In the genomic region with DNA sequence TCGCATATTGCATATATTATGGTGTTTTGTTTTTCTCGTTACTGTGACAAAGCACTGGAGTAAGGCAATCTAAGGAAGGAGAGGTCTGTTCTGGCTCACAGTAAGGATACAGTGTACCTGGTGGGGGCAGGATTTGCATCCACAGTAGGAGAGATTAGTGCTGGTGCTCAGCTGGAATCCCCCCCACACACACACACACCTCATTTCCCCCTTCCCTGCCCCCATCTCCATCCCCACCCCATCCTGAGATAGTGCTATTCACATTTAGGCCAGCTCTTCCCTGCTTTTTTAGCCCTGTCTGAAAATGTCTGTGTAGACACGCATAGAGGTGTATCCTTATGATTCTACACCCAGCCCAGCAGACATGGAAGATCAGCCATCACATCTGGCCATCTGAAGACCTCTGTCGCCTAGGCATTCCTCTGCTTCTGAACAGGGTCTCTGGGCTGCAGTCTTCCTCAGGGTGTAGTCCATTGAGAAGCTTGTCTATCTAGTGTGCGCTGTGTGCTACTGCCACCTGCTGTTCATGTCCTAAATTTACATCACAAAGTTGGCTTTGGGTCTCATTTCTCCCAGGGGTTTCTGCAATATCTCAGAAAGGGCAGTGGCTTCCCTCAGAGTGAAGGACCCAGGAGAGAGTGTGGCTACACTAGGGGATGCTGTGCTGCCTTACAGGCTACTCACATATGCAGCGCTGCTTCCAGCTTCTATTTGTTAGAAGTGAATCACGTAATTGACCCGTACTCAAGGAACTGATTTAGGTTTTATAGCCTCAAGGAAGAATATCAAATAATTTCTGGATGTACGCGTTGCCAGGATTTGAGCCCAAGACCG, we compare ENCODE assay signal across 8 mouse cellular contexts. TPM values are rescaled to one million over a fixed set of nuclear protein-coding genes. Genes with fewer than 3 reads are reported as not detected.
DNase-seq lines count a peak whose midpoint lies in the region; ATAC-seq lines count a peak whose summit lies in the region.

No protein-coding gene starts in this region.

- H3K4me3 ChIP-seq in forebrain, embryonic 12.5 days (replicated peaks) = no peak overlapping the region
- no peak overlapping the region for H3K4me3 ChIP-seq in midbrain, embryonic 10.5 days

- intact Hi-C loops in gastrocnemius, postnatal 14 days (cut with DNase I; ENCODE audit: low total_unique reads) = no loop called here
- intact Hi-C loops in left cerebral cortex, postnatal 4 days (cut with DNase I) = loop anchor here (5.0 kb wide), 1 partner anchor 171 kb away; a partner anchor contains a TSS

- no peak overlapping the region for H3K27ac ChIP-seq in forebrain, embryonic 12.5 days
- no peak overlapping the region for H3K27ac ChIP-seq in midbrain, embryonic 10.5 days (replicated peaks)

- H3K4me2 ChIP-seq in forebrain, embryonic 12.5 days = no peak overlapping the region

- no peaks in the 10 kb centered on the region for H3K27me3 ChIP-seq in forebrain, embryonic 12.5 days
- H3K27me3 ChIP-seq in midbrain, embryonic 10.5 days (ENCODE audit: low read depth, poor library complexity, severe bottlenecking) = no peaks in the 10 kb centered on the region

- ATAC-seq in forebrain, embryonic 12.5 days (ENCODE audit: low FRiP score) = peak; percentile 63; the same call in 1 of the 2 replicates

- no peaks in the 10 kb centered on the region for H3K36me3 ChIP-seq in forebrain, embryonic 12.5 days (replicated peaks)
- no peaks in the 10 kb centered on the region for H3K36me3 ChIP-seq in midbrain, embryonic 10.5 days

- DNase-seq in gastrocnemius, adult 18-20 months (ENCODE audit: low spot score) = peak; percentile 58
- DNase-seq in gastrocnemius, postnatal 14 days = no peak
- DNase-seq in c-Kit-positive CD71-positive TER-119-positive erythroid progenitor cells, embryonic 14.5 days (ENCODE audit: low spot score) = peak; percentile 69
- DNase-seq in hindlimb bud, embryonic 11.5 days (ENCODE audit: extremely low spot score, low read depth, low spot score) = peak; percentile 74
- DNase-seq in left cerebral cortex, postnatal 4 days = peak; percentile 68
- DNase-seq in midbrain, embryonic 10.5 days (ENCODE audit: low spot score) = peak; percentile 64
- DNase-seq in spleen, adult 18-20 months = peak; percentile 10 to 56

- H3K9me3 ChIP-seq in forebrain, embryonic 12.5 days = no peaks in the 10 kb centered on the region
- peaks cover 4% of the 10 kb centered on the region; the same call in 1 of the 2 replicates for H3K9me3 ChIP-seq in midbrain, embryonic 10.5 days (replicated peaks)

- H3K4me1 ChIP-seq in forebrain, embryonic 12.5 days = no peaks in the 10 kb centered on the region
- H3K4me1 ChIP-seq in midbrain, embryonic 10.5 days = no peaks in the 10 kb centered on the region

- no peak overlapping the region for H3K9ac ChIP-seq in forebrain, embryonic 12.5 days

- WGBS in forebrain, embryonic 12.5 days = 61% methylated on average over 11 of the region's 11 CpGs
- WGBS in midbrain, embryonic 10.5 days = 61% methylated on average over 11 of the region's 11 CpGs

RNA-seq across cellular contexts. Expression of a gene that starts 44.4 kb away (rescaled TPM):
- total RNA-seq in gastrocnemius, adult 18-20 months (2021) = 10 to 100 TPM; 21.8 to 33.8 TPM
- total RNA-seq in gastrocnemius, postnatal 14 days (2021) = 10 to 100 TPM; 20.4 to 26.4 TPM
- 29.9 and 32.1 TPM in 2 replicates for polyA plus RNA-seq in forebrain, embryonic 12.5 days (2016; fragmentation: Nextera tagmentation; extraction: Ambion mirVana)
- 10 to 100 TPM; 45.4 to 48.5 TPM for total RNA-seq in left cerebral cortex, postnatal 4 days (2021)
- polyA plus RNA-seq in midbrain, embryonic 10.5 days (2016; fragmentation: Nextera tagmentation; extraction: Ambion mirVana) = 32.8 and 44.3 TPM in 2 replicates
